Mouse (Mus musculus) kidney, adult 2 months (tissue): Measurements from ENCODE around the gene Nr1d1.

Experiments used
- CTCF ChIP-seq: fragments of 200-500 bp; conservative IDR thresholded peaks from 2 replicates; pipeline ENCODE4 v1.5.1; 2011; ENCODE audit warnings: low read depth, mild to moderate bottlenecking, control low read depth, low read length, moderate library complexity, mixed read lengths; ENCODE audit not compliant: insufficient read depth, insufficient read length
- POLR2A ChIP-seq: fragments of 200-500 bp; IDR thresholded peaks from one replicate; pipeline ENCODE4 v1.6.1; 2011; ENCODE audit warnings: low read depth, low read length, control low read depth

DNA sequence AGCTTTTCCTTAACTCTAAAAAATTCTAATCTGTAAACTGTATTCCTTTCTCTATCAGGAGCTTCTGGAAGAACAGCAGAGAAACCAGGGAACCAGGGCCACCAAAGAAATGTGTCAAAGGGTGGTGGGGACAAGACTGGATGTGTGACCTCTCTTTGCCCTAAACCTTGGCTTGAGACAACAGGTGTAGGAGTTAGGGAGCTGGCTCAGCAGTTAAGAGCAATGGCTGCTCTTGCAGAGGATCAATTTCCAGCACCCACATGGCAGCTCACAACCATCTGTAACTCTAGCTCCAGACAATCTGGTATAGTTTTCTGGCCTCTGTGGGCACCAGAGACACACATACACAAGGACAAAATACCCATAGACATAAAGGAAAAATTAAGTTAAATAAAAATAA lies 2.8 kb upstream of the Nr1d1 start:
- TF ChIP-seq POLR2A (no peak), CTCF (no peak)
